Mouse (Mus musculus) kidney, postnatal 25 days (tissue): ENCODE results near the gene Gnat1.

ENCODE experiments used
- DNase-seq, 2 experiments: peaks; one replicate each; pipeline ENCODE4 v3.0.0; 2021; ENCODE audit warnings: mixed read lengths in 2 of 2

Gene Gnat1

GRCm38 (mm10) chr9:107674609-107675429 lies 4.7 kb downstream of the Gnat1 start:
- peak; percentile 57 to 90 for DNase-seq

GRCm38 (mm10) chr9:107670259-107670658 lies 9.3 kb downstream of the Gnat1 start:
- DNase-seq, result peak; percentile 63 to 90

DNA sequence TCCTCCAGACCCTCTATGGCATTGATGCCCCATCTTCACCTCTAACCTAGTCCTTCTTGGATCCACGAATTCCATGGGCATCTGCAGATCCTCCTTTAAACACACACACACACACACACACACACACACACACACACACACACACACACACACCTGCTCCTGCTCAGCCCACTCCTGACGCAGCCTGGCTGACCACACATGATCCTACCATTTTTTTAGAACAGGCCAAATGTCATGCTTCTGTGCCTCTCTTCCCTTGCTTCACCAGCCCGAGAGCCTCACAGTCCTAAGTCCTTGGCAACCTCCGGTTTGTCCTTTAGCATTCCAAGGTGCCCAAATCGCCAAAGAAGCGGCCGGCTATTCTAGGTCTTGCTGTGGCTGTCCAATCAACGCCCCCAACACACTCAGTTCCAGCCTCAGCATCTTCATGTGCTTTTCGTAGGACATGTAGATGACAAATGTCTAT lies 10.0 kb downstream of the Gnat1 start, which contains the start of gene Slc38a3:
Gene Slc38a3 (minus strand): TSS at position 51 of the 466 bp plus-strand sequence.
- DNase-seq, result peak; percentile 30 to 71

GRCm38 (mm10) chr9:107668916-107669315 lies 10.6 kb downstream of the Gnat1 start:
- DNase-seq, result peak; percentile 26 to 53

- no peak for DNase-seq
Measured at GRCm38 (mm10) chr9:107668011-107668410, 11.5 kb downstream of the Gnat1 start.

GRCm38 (mm10) chr9:107667219-107667618 lies 12.3 kb downstream of the Gnat1 start:
- DNase-seq, result peak; percentile 67 to 90

- DNase-seq, result peak in 1 of 2 experiments; percentile 15
Measured at GRCm38 (mm10) chr9:107666751-107667205, 12.7 kb downstream of the Gnat1 start.

GRCm38 (mm10) chr9:107665308-107665707 lies 14.2 kb downstream of the Gnat1 start:
- DNase-seq, result no peak

DNA sequence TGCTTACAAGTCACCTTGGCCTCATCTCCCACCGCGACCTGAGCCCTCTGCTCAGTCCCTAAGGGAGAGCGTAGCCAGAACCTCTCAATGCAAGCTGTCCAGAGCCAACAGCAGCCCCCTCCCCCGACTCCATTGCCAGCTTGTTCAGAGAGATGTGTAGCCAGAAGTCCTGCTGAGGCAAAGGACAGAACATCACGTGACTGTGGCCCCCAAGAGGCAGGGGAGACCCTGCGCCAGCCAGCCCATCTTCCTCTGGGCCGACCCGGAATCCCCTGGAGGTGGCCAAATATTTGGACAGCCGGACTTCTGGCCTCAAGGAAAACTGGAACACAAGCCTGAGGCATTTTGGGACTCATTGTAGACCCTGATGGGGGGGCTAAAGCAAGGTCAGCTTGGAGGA lies 16.0 kb downstream of the Gnat1 start:
- DNase-seq, result no peak

DNA sequence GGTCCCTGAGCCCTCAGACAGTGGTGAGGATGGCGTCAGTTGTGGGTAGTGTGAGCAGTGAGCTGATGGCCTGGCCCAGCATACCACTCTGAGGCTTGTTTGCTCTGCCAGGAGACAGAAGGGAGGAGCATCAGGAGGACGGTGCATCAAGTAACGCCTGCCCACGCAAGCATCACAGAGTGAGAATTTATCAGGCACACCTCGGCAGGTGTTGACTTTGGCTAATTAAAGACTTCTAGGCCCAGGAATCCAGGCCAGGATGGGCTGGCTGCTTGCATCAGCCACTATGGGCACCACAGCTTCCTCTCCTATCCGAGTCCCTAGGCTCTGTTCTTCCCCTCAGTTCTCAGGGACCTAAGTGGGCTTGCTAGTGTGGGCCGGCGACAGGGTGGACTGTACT lies 17.2 kb downstream of the Gnat1 start:
- DNase-seq, result no peak

GRCm38 (mm10) chr9:107660777-107661176 lies 18.7 kb downstream of the Gnat1 start:
- DNase-seq, result no peak

DNA sequence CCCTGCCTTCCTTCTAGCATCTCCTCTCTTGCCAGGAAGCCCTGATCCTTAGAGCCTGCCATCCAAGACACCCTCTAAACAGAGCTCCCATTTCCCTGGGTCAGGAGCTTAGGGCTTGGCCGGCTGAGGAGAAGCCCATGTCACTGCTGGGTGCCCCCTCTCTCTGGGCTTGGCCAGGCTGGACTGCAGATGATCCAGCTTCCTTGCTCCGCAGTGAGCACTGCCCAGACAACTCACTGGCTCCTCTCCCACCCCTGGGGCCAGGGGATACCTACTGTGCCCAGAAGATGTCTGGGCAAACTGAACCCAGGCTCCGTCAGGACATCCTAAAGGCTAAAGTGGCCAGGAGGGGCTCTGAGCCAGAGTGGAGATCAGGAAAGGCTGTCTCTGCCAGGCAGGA lies 19.6 kb downstream of the Gnat1 start:
- no peak for DNase-seq

DNA sequence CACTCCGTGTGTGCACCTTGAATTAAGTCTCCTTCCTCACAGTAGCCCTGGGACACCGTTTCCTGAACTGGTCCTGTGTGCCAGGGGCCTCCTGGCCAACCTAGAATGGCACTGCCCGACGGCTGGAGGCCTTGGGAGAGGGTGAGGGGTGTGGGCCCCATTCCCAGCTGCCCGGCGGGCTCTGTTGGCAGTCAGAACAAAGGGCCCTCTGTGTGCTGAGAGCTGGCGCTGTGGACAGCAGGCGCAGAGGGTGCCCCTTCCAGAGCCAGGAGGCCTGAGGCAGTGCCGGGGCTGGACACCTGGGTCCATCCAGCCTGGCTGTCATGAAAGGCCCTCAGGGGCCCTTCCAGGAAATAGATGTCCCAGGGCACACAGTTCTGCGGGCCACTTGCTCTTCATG lies 20.0 kb downstream of the Gnat1 start:
- DNase-seq, result no peak

- no peak for DNase-seq
Measured at GRCm38 (mm10) chr9:107658096-107658495, 21.4 kb downstream of the Gnat1 start.

GRCm38 (mm10) chr9:107657144-107657543 lies 22.4 kb downstream of the Gnat1 start:
- DNase-seq, result no peak

- DNase-seq, result no peak
Measured at GRCm38 (mm10) chr9:107654585-107654984, 24.9 kb downstream of the Gnat1 start.

DNA sequence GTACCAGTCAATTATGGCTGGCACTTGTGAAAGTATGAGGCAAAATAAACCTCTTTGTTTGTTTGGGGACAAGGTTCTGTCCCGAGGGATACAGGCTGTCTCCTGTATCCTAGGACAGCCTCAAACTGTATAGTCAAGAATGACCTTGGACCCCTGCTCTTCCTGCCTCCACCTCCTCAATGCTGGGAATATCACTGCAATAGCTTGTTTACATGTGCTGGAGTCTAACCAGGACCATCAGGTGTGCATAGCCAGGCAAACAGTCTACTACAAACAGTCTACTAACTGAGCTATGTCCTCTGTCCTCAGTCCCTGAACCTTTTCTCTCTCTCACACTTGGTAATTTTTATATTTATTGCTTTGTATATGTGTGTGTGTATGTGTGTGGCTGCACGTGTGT lies 26.0 kb downstream of the Gnat1 start:
- DNase-seq, result no peak

DNA sequence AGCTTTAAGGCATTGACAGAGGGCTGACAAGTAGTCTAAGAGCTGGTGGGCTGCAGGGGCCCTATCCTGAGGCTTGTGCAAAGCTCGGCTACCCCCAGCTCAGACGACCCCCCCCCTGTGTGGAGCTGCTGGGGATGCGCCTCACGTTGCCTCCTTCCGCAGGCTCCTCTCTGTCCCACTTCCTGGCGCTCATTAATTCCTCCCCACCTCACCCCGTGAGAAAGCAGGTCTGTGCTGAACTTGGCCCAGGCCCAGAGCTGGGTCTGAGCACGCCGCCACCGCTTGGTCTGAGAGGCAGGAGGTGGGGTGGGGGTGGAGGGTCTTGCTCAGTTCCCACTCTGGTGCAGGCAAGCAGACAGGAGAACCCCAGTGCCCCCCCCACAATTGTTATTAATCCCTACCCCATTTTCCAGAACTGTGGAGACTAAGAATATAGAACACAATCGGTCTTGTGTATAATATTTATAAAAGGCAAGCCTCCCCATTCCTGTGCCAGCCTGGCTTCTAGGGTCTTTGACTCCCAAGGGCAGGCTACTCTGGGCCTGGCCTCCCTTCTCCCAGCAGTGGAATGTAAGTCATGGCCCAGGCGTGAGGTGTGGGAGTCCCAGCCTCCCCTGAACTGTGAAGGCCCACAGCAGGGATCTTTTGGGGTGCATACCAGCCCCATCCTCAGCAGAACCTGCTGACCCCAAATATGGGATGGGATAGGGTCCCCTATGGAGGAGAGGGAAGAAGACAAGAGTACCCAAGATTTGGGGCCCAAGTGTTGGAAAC lies 28.6 kb downstream of the Gnat1 start:
- no peak for DNase-seq

DNA sequence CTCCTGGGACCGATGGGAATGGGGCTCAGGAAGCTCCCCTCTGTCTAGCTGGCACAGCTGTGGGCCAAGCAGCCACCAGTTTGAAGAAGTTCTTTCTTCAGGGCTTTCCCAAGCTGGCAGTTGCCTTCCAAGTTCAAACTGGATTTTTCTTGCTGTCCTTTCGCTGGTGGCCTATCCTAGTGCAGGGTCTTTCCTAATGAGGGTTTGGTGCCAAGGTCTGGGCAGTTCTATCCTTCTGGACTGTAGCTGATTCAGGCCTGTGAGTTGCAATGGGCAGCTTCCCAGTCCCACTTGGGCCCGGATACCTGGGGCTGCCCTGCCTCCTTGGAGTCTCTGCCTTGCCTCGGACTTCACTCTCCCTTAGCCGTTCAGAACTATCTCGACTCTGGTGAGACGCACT lies 29.3 kb downstream of the Gnat1 start:
- no peak for DNase-seq

GRCm38 (mm10) chr9:107648767-107649166 lies 30.7 kb downstream of the Gnat1 start:
- DNase-seq, result no peak

DNA sequence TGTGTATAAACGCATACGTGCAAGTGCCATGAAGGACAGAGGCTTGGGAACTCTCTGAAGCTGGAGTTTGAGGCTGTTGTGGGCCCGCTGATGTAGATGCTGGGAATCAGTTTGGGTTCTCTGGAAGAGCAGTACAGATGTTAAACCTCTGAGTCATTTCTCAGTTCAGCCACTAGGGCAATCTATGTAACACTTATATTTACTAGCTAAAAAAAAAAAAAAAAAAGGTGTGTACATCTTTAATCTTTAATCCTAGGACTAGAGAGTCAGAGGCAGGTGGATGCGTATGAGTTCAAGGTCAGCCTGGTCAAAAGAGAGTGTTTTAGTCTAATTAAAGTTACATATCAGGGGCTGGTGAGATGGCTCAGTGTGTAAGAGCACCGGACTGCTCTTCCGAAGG lies 32.5 kb downstream of the Gnat1 start:
- no peak for DNase-seq

DNA sequence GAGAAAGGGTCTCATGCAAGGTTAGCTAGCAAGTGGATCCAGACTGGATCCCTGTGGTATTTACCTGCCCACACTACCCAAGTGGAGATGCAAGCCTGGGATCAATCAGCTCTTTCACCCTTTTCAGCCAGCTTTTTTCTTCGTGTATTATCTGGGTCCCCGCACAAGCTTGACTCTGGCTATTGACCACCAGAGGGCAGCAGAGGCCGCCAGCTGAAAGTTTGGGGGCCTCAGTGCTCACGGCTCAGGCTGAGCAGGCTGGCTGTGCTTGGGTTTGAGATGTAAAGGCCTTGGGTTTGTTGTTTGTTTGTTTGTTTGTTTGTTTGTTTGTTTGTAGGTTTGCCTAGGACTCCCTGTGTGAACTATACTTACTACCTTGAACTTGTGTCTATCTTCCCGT lies 33.9 kb downstream of the Gnat1 start:
- peak; percentile 79 to 87 for DNase-seq

- DNase-seq, result peak; percentile 46 to 73
Measured at GRCm38 (mm10) chr9:107645153-107645510, 34.4 kb downstream of the Gnat1 start.
